Mouse (Mus musculus): ENCODE measurements at regions not wholly inside any gene's neighbourhood (a gene's known extent, or its start where the extent isn't known, plus 50 kb on each side); places are given as distances from the start of the nearest gene placed in this dataset.
A peak's percentile ranks its signal among the peaks of the same experiment; 100 is the strongest.

- DNase-seq (ENCODE audit: inconsistent ontology term) = no peak
These were observed 104.7 kb upstream of the Syndig1 start for GRCm38 (mm10) chr2:149724279-149724678.

GRCm38 (mm10) chr2:149725932-149726331 lies 103.1 kb upstream of the Syndig1 start:
- DNase-seq (ENCODE audit: inconsistent ontology term) = no peak

GRCm38 (mm10) chr2:149737837-149738236 lies 91.2 kb upstream of the Syndig1 start:
- no peak for DNase-seq (ENCODE audit: inconsistent ontology term)

GRCm38 (mm10) chr2:149739886-149740285 lies 89.1 kb upstream of the Syndig1 start:
- DNase-seq (ENCODE audit: inconsistent ontology term) = peak; percentile 85

- no peak for DNase-seq (ENCODE audit: inconsistent ontology term)
These were observed 86.3 kb upstream of the Syndig1 start for GRCm38 (mm10) chr2:149742661-149743060.

GRCm38 (mm10) chr2:149748240-149748822 lies 80.7 kb upstream of the Syndig1 start:
- no peak for DNase-seq (ENCODE audit: inconsistent ontology term)

GRCm38 (mm10) chr2:149759151-149759550 lies 69.9 kb upstream of the Syndig1 start:
- no peak for DNase-seq (ENCODE audit: inconsistent ontology term)

- DNase-seq (ENCODE audit: inconsistent ontology term) = no peak
These were observed 65.1 kb upstream of the Syndig1 start for GRCm38 (mm10) chr2:149763864-149764263.

- peak; percentile 53 for DNase-seq (ENCODE audit: inconsistent ontology term)
These were observed 61.0 kb upstream of the Syndig1 start for GRCm38 (mm10) chr2:149768027-149768426.

- DNase-seq (ENCODE audit: inconsistent ontology term) = no peak
These were observed 60.5 kb upstream of the Syndig1 start for GRCm38 (mm10) chr2:149768551-149768950.

- DNase-seq (ENCODE audit: inconsistent ontology term) = no peak
These were observed 51.7 kb upstream of the Syndig1 start for GRCm38 (mm10) chr2:149777316-149777715.

Measured in Muller cell, postnatal 12 days (primary cell).